Mouse (Mus musculus) heart, postnatal 10 days (tissue): ENCODE data around the gene Olfr31. TPM values are rescaled to one million over a fixed set of nuclear protein-coding genes. Genes with fewer than 3 reads are reported as not detected.

Experiments used
- DNase-seq, 2 experiments: peaks; one replicate each; pipeline ENCODE4 v3.0.0; 2021
- intact Hi-C: fragments of 180-260 bp; cut with DNase I; formaldehyde crosslinking; loops from one replicate; pipeline ENCODE4 v1.15.1; 2025
- total RNA-seq, 2 experiments: library from RNA; stranded (reverse); gene quantifications; 2 replicates each; pipeline ENCODE4 v1.2.3; 2021

The Olfr31 gene
- total RNA-seq, 2 experiments from 2014 or later, result not detected

GRCm38 (mm10) chr14:14353740-14354510 lies 31.3 kb downstream of the Olfr31 start:
- intact Hi-C loops, result no loop called here
- DNase-seq, result peak in 1 of 2 experiments; percentile 1

- no peak for DNase-seq
- intact Hi-C loops, result no loop called here
Observed at GRCm38 (mm10) chr14:14354511-14355359, 32.1 kb downstream of the Olfr31 start.

GRCm38 (mm10) chr14:14355360-14355646 lies 32.7 kb downstream of the Olfr31 start:
- no peak for DNase-seq

More at GRCm38 (mm10) chr14:14355360-14355646, 32.7 kb downstream of the Olfr31 start:
- intact Hi-C loops, result no loop called here

Other genes with a start within 250 kb of the Olfr31 start
- gene Psmd6, start 201.8 kb upstream of the Olfr31 start, total RNA-seq, result 100 to 1,000 TPM in 1 of 2 experiments, 10 to 100 TPM in 1; 97.5 to 103 TPM
- not detected for gene Olfr720, start 136.0 kb upstream of the Olfr31 start, total RNA-seq
- gene Il3ra, start 23.4 kb downstream of the Olfr31 start, total RNA-seq, result 10 to 100 TPM in 1 of 2 experiments, 1 to 10 TPM in 1; 6.7 to 11.1 TPM
- gene Olfr721-ps1, start 78.5 kb downstream of the Olfr31 start, total RNA-seq, result not detected